Mouse (Mus musculus) lung, adult 2 months (tissue): ENCODE results near the gene Pdcd7. TPM values are rescaled to one million over a fixed set of nuclear protein-coding genes. Genes with fewer than 3 reads are reported as not detected.
"Not testable (repeated sequence)": the region's sequence is repeated elsewhere in the genome, so short reads cannot be mapped to it uniquely, and the experiment has no call there.

Experiments used
- DNase-seq: peaks from one replicate; pipeline ENCODE4 v3.0.0; 2022
- H3K4me1 ChIP-seq: fragments of 200-500 bp; 2 replicates; pipeline ENCODE4 v1.6.1; 2011; ENCODE audit warnings: low read length; ENCODE audit not compliant: control insufficient read depth, insufficient read depth
- H3K4me3 ChIP-seq: fragments of 200-500 bp; replicated peaks from 2 replicates; pipeline ENCODE3; 2011; ENCODE audit warnings: low read depth, mild to moderate bottlenecking, control low read depth, low read length; ENCODE audit errors: extremely low read depth
- CTCF ChIP-seq: fragments of 200-500 bp; IDR thresholded peaks from 2 replicates; pipeline ENCODE4 v1.5.1; 2011; ENCODE audit warnings: mild to moderate bottlenecking, low read length, control low read depth; ENCODE audit not compliant: insufficient read depth
- POLR2A ChIP-seq: fragments of 200-500 bp; IDR thresholded peaks from 2 replicates; pipeline ENCODE4 v1.6.1; 2011; ENCODE audit warnings: low read depth, mild to moderate bottlenecking, control low read depth, low read length, borderline replicate concordance; ENCODE audit errors: extremely low read depth
- WGBS: fragments of 180-500 bp; shearing (Covaris S2); methylation state at CpG from one replicate; pipeline ENCODE4 v1.1.7; 2018; 5-methylcytosine and 5-hydroxymethylcytosine counted together
- polyA plus RNA-seq: library from polyadenylated mRNA; depleted of rRNA; stranded (reverse); fragments of >200 nt; gene quantifications from 2 replicates; pipeline ENCODE4 v1.2.3, GENCODE M21; 2012

Pdcd7 gene
- polyA plus RNA-seq, 1 experiment = 10.9 TPM

GRCm38 (mm10) chr9:65313846-65314245, 32.1 kb upstream of the Pdcd7 start:
- Histone ChIP-seq H3K4me1 (no peaks in the 10 kb centered on the region), H3K4me3 (no peak overlapping the region)
- no peak for TF ChIP-seq CTCF
- TF ChIP-seq POLR2A = no peak
- WGBS = 97% methylated on average over 1 of the region's 1 CpGs
- DNase-seq = no peak

- TF ChIP-seq POLR2A (no peak), CTCF (no peak)
- DNase-seq = peak; percentile 13
- H3K4me1 ChIP-seq = peaks cover 3% of the 10 kb centered on the region; the same call in 1 of the 2 replicates
These were observed 23.5 kb upstream of the Pdcd7 start for GRCm38 (mm10) chr9:65322255-65322900.

GRCm38 (mm10) chr9:65325971-65326370, 19.9 kb upstream of the Pdcd7 start:
- Histone ChIP-seq H3K4me3 (no peak overlapping the region), H3K4me1 (peaks cover 3% of the 10 kb centered on the region; the same call in 1 of the 2 replicates)
- TF ChIP-seq POLR2A (no peak), CTCF (no peak)
- DNase-seq = no peak

More at GRCm38 (mm10) chr9:65322255-65322900, 23.5 kb upstream of the Pdcd7 start:
- no peak overlapping the region for H3K4me3 ChIP-seq
- 60% methylated on average over 11 of the region's 11 CpGs for WGBS

GRCm38 (mm10) chr9:65327371-65327770, 18.5 kb upstream of the Pdcd7 start:
- Histone ChIP-seq H3K4me1 (peaks cover 2% of the 10 kb centered on the region; the same call in 1 of the 2 replicates), H3K4me3 (no peak overlapping the region)
- 86% methylated on average over 2 of the region's 2 CpGs for WGBS
- TF ChIP-seq POLR2A = no peak
- no peak for TF ChIP-seq CTCF
- no peak for DNase-seq

- TF ChIP-seq CTCF (no peak), POLR2A (no peak)
- no peak for DNase-seq
- 80% methylated on average over 5 of the region's 5 CpGs for WGBS
- Histone ChIP-seq H3K4me1 (no peaks in the 10 kb centered on the region), H3K4me3 (no peak overlapping the region)
These were observed 11.9 kb upstream of the Pdcd7 start for GRCm38 (mm10) chr9:65333958-65334357.

- TF ChIP-seq CTCF (no peak), POLR2A (no peak)
- H3K4me3 ChIP-seq = no peak overlapping the region
- DNase-seq = no peak
- H3K4me1 ChIP-seq = no peaks in the 10 kb centered on the region
- 85% methylated on average over 4 of the region's 4 CpGs for WGBS
These were observed 6.8 kb upstream of the Pdcd7 start for GRCm38 (mm10) chr9:65339146-65339545.

- no peak overlapping the region for H3K4me3 ChIP-seq
- H3K4me1 ChIP-seq = no peaks in the 10 kb centered on the region
- no peak for TF ChIP-seq CTCF
- TF ChIP-seq POLR2A = no peak
- DNase-seq = no peak
- 85% methylated on average over 2 of the region's 2 CpGs for WGBS
These were observed 5.5 kb upstream of the Pdcd7 start for GRCm38 (mm10) chr9:65340414-65340813.

- Histone ChIP-seq H3K4me3 (peak overlapping the region; percentile 74), H3K4me1 (peaks cover 10% of the 10 kb centered on the region)
- WGBS = 66% methylated on average over 11 of the region's 11 CpGs
- DNase-seq = not testable (repeated sequence)
These were observed 465 bp upstream of the Pdcd7 start for GRCm38 (mm10) chr9:65345439-65345838.

GRCm38 (mm10) chr9:65346476-65347111, 690 bp downstream of the Pdcd7 start:
- WGBS = under 1% methylated on average over 72 of the region's 77 CpGs
- TF ChIP-seq POLR2A (no peak), CTCF (no peak)
- peak; percentile 54 for DNase-seq
- H3K4me1 ChIP-seq = peaks cover 10% of the 10 kb centered on the region
- peak overlapping the region; percentile 74 for H3K4me3 ChIP-seq
